Mouse (Mus musculus) heart, postnatal 4 days (tissue): ENCODE results near the gene Rnd3. TPM values are rescaled to one million over a fixed set of nuclear protein-coding genes. Genes with fewer than 3 reads are reported as not detected.

Experiments used
- DNase-seq: peaks from one replicate; pipeline ENCODE4 v3.0.0; 2021
- total RNA-seq, 2 experiments: library from RNA; stranded (reverse); gene quantifications; 2 replicates each; pipeline ENCODE4 v1.2.3; 2021

Rnd3 gene
- total RNA-seq, 2 experiments from 2014 or later: 28.2 to 29.3 TPM

GRCm38 (mm10) chr2:51128090-51128489, 20.8 kb downstream of the Rnd3 start:
- no peak for DNase-seq

GRCm38 (mm10) chr2:51110271-51110670, 38.6 kb downstream of the Rnd3 start:
- peak; percentile 30 for DNase-seq

- DNase-seq: no peak
Measured at GRCm38 (mm10) chr2:51108631-51109030, 40.3 kb downstream of the Rnd3 start.

- peak; percentile 39 for DNase-seq
Measured at GRCm38 (mm10) chr2:51101187-51101586, 47.7 kb downstream of the Rnd3 start.

GRCm38 (mm10) chr2:51099987-51100386, 48.9 kb downstream of the Rnd3 start:
- peak; percentile 11 for DNase-seq

- DNase-seq: no peak
Measured at GRCm38 (mm10) chr2:51099240-51099639, 49.7 kb downstream of the Rnd3 start.

GRCm38 (mm10) chr2:51090688-51091087, 58.2 kb downstream of the Rnd3 start:
- no peak for DNase-seq

GRCm38 (mm10) chr2:51090049-51090448, 58.9 kb downstream of the Rnd3 start:
- DNase-seq: no peak

- no peak for DNase-seq
Measured at GRCm38 (mm10) chr2:51088843-51089573, 59.9 kb downstream of the Rnd3 start.

GRCm38 (mm10) chr2:51088123-51088453, 60.8 kb downstream of the Rnd3 start:
- no peak for DNase-seq

- no peak for DNase-seq
Measured at GRCm38 (mm10) chr2:51087307-51088122, 61.4 kb downstream of the Rnd3 start.

GRCm38 (mm10) chr2:51085155-51085554, 63.8 kb downstream of the Rnd3 start:
- DNase-seq: no peak

- DNase-seq: no peak
Measured at GRCm38 (mm10) chr2:51082714-51083351, 66.1 kb downstream of the Rnd3 start.
